8 mouse cellular contexts compared by ENCODE assay signal in the genomic region with DNA sequence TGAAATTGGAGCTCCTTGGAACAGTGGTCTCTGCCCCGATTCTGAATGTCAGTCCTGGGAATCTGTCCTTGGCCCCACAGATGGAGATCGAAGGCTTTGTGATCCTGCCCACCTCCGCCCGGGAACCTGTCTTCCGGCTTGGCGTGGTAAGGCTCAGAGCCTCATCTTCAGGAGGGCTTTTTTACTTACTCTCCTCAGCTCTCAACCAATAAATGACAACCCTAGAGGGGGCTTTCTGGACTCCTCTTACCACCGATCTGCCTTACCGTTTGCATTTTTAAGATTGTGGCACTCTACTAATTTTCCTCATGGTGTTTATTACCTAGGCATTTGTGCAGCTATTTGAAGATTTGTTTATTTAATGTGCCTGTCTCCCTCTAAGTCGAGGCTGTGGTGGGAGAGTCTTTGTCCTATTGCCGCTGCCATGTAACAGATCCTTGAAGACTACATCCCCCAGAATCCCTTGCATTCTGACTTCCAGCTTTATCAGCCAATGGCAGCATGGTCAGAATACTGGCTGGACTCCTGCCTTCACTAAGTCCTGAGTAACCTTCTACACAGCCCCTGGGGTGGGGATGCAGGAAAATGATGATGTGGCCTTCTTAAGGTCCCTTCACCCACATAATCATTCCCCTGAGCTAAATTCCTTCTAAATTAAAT. TPM values are rescaled to one million over a fixed set of nuclear protein-coding genes. Genes with fewer than 3 reads are reported as not detected.
A peak's percentile ranks its signal among the peaks of the same experiment; 100 is the strongest.
DNase-seq lines count a peak whose midpoint lies in the region; ATAC-seq and TF ChIP-seq lines count a peak whose summit lies in the region.

No protein-coding gene starts in this region.

- H3K27me3 ChIP-seq in kidney, adult 2 months (replicated peaks; ENCODE audit: control insufficient read depth, insufficient read depth, low read length) = no peaks in the 10 kb centered on the region
- no peaks in the 10 kb centered on the region for H3K27me3 ChIP-seq in forebrain, embryonic 16.5 days (replicated peaks; ENCODE audit: control insufficient read depth, insufficient read depth, low read length)
- no peaks in the 10 kb centered on the region for H3K27me3 ChIP-seq in limb, embryonic 11.5 days (ENCODE audit: control insufficient read depth, insufficient read depth, low read length)

- no peak for TF ChIP-seq POLR2A in kidney, adult 2 months (IDR thresholded peaks at IDR 0.05; ENCODE audit: low read depth, low read length)

- DNase-seq in kidney, adult 2 months = peak; percentile 35
- no peak for DNase-seq in kidney, adult 8-10 months
- peak; percentile 46 to 60 for DNase-seq in cerebellum, postnatal 14 days
- peak; percentile 40 for DNase-seq in limb, embryonic 11.5 days (ENCODE audit: low spot score)
- no peak for DNase-seq in spleen, postnatal 4 days (ENCODE audit: low spot score in 2 of 2)
- DNase-seq in gastrocnemius, adult 8-10 months (ENCODE audit: low spot score in 2 of 2) = no peak
- DNase-seq in spleen, postnatal 10 days (ENCODE audit: low spot score in 2 of 2) = no peak

- H3K4me3 ChIP-seq in kidney, adult 2 months (ENCODE audit: insufficient read depth, low read depth, low read length) = no peak overlapping the region
- H3K4me3 ChIP-seq in forebrain, embryonic 16.5 days (replicated peaks; ENCODE audit: low read length) = no peak overlapping the region
- no peak overlapping the region for H3K4me3 ChIP-seq in limb, embryonic 11.5 days (ENCODE audit: low read depth, low read length)

- H3K36me3 ChIP-seq in kidney, adult 2 months (ENCODE audit: control insufficient read depth, insufficient read depth, low read length) = no peaks in the 10 kb centered on the region
- no peaks in the 10 kb centered on the region for H3K36me3 ChIP-seq in forebrain, embryonic 16.5 days (ENCODE audit: control insufficient read depth, insufficient read depth)
- no peaks in the 10 kb centered on the region for H3K36me3 ChIP-seq in limb, embryonic 11.5 days (ENCODE audit: control insufficient read depth, insufficient read depth, low read length)

- H3K9ac ChIP-seq in forebrain, embryonic 16.5 days (replicated peaks; ENCODE audit: low read depth, low read length) = no peak overlapping the region
- H3K9ac ChIP-seq in limb, embryonic 11.5 days (ENCODE audit: low read length) = no peak overlapping the region

- H3K4me1 ChIP-seq in kidney, adult 2 months (ENCODE audit: control insufficient read depth, insufficient read depth, low read length) = no peaks in the 10 kb centered on the region
- H3K4me1 ChIP-seq in forebrain, embryonic 16.5 days (replicated peaks; ENCODE audit: control insufficient read depth, insufficient read depth, low read length) = no peaks in the 10 kb centered on the region
- H3K4me1 ChIP-seq in limb, embryonic 11.5 days (ENCODE audit: control insufficient read depth, insufficient read depth, low read length) = no peaks in the 10 kb centered on the region

- no peak for TF ChIP-seq CTCF in kidney, adult 2 months (conservative IDR thresholded peaks at IDR 0.05; ENCODE audit: insufficient read depth, insufficient read length, low read depth, low read length)

- H3K4me2 ChIP-seq in forebrain, embryonic 16.5 days (ENCODE audit: low read length) = no peak overlapping the region
- H3K4me2 ChIP-seq in limb, embryonic 11.5 days (ENCODE audit: low read depth, severe bottlenecking) = no peak overlapping the region

- no peaks in the 10 kb centered on the region for H3K9me3 ChIP-seq in forebrain, embryonic 16.5 days (ENCODE audit: control insufficient read depth, low read length)
- no peaks in the 10 kb centered on the region for H3K9me3 ChIP-seq in limb, embryonic 11.5 days (ENCODE audit: control insufficient read depth, low read length)

- 65% methylated on average over 10 of the region's 10 CpGs for WGBS in kidney, adult 2 months
- 59% methylated on average over 10 of the region's 10 CpGs for WGBS in forebrain, embryonic 16.5 days
- WGBS in limb, embryonic 11.5 days = 56% methylated on average over 10 of the region's 10 CpGs

- no peak overlapping the region for H3K27ac ChIP-seq in kidney, adult 2 months (ENCODE audit: insufficient read depth, low read depth, low read length)
- H3K27ac ChIP-seq in forebrain, embryonic 16.5 days (ENCODE audit: low read length) = no peak overlapping the region
- no peak overlapping the region for H3K27ac ChIP-seq in limb, embryonic 11.5 days (replicated peaks; ENCODE audit: low read depth, low read length)

- peak; percentile 71; the same call in 1 of the 2 replicates for ATAC-seq in forebrain, embryonic 16.5 days
- 0 out of 2 replicates have a peak, but pooled peaks have one; percentile 39 for ATAC-seq in limb, embryonic 11.5 days (ENCODE audit: insufficient number of reproducible peaks, low FRiP score, low TSS enrichment, low read depth)

RNA-seq across cellular contexts. Expression of gene Lbp, which starts 18.4 kb away (rescaled TPM):
- polyA plus RNA-seq in kidney, adult 2 months (2012; rRNA removed) = 19.8 and 27.2 TPM in 2 replicates
- 2.4 and 3.2 TPM in 2 replicates for polyA plus RNA-seq in forebrain, embryonic 16.5 days (2015; fragmentation: Nextera tagmentation; extraction: Ambion mirVana)
- polyA plus RNA-seq in limb, embryonic 11.5 days (2014; fragmentation: Nextera tagmentation; extraction: Ambion mirVana) = 3.1 and 4.0 TPM in 2 replicates
- total RNA-seq in gastrocnemius, adult 8-10 months (2022) = 1 to 10 TPM; 2.0 to 8.9 (median 6.4) TPM

RNA-seq across cellular contexts. Expression of gene Snhg11, which starts 50.8 kb away (rescaled TPM):
- 35.3 and 58.4 TPM in 2 replicates for polyA plus RNA-seq in kidney, adult 2 months (2012; rRNA removed)
- 49.7 and 217 TPM in 2 replicates for polyA plus RNA-seq in forebrain, embryonic 16.5 days (2015; fragmentation: Nextera tagmentation; extraction: Ambion mirVana)
- polyA plus RNA-seq in limb, embryonic 11.5 days (2014; fragmentation: Nextera tagmentation; extraction: Ambion mirVana) = 4.0 and 4.7 TPM in 2 replicates
- under 1 TPM; 0.15 to 0.39 (median 0.26) TPM for total RNA-seq in gastrocnemius, adult 8-10 months (2022)

Comparison
In these comparisons a context has a peak if more than half of its experiments do, and no peak if none do; other contexts are left out.
1. DNase-seq: peak in kidney, adult 2 months (single experiment), cerebellum, postnatal 14 days (2 of 2) and limb, embryonic 11.5 days (single experiment); none in kidney, adult 8-10 months (0 of 2), spleen, postnatal 4 days (0 of 2), gastrocnemius, adult 8-10 months (0 of 2) and spleen, postnatal 10 days (0 of 2).